Mouse (Mus musculus) liver, embryonic 16.5 days (tissue): ENCODE measurements around the gene Rab3gap1. TPM values are rescaled to one million over a fixed set of nuclear protein-coding genes. Genes with fewer than 3 reads are reported as not detected.
A peak's percentile ranks its signal among the peaks of the same experiment; 100 is the strongest.

Source experiments
- ATAC-seq: fragments of 200-750 bp; cut with Nextera tagmentation; 2 replicates; pipeline ENCODE4 v1.8.0; 2017; ENCODE audit warnings: low read depth, mild to moderate bottlenecking, moderate number of reproducible peaks, moderate library complexity
- H3K27ac ChIP-seq: fragments of 300-500 bp; sonication (generic); 2 replicates; pipeline ENCODE4 v1.5.1; 2014; ENCODE audit warnings: mild to moderate bottlenecking, low read length
- H3K27me3 ChIP-seq: fragments of 300-500 bp; sonication (generic); 2 replicates; pipeline ENCODE4 v1.6.1; 2014; ENCODE audit warnings: low read depth, low read length, mixed read lengths; ENCODE audit not compliant: control insufficient read depth, insufficient read depth
- H3K36me3 ChIP-seq: fragments of 300-500 bp; sonication (generic); 2 replicates; pipeline ENCODE4 v1.6.1; 2014; ENCODE audit warnings: mild to moderate bottlenecking; ENCODE audit not compliant: control insufficient read depth, insufficient read depth
- H3K4me1 ChIP-seq: fragments of 300-500 bp; sonication (generic); 2 replicates; pipeline ENCODE4 v1.6.1; 2014; ENCODE audit warnings: low read depth, low read length, mixed read lengths; ENCODE audit not compliant: control insufficient read depth
- H3K4me2 ChIP-seq: fragments of 300-500 bp; sonication (generic); 2 replicates; pipeline ENCODE4 v1.6.1; 2014; ENCODE audit warnings: low read depth, low read length, mixed read lengths
- H3K4me3 ChIP-seq: fragments of 300-500 bp; sonication (generic); 2 replicates; pipeline ENCODE4 v1.5.1; 2014; ENCODE audit warnings: low read depth, mild to moderate bottlenecking, low read length
- H3K9ac ChIP-seq: fragments of 300-500 bp; sonication (generic); 2 replicates; pipeline ENCODE4 v1.6.1; 2014; ENCODE audit warnings: low read depth, low read length
- H3K9me3 ChIP-seq: fragments of 300-500 bp; sonication (generic); replicated peaks from 2 replicates; pipeline ENCODE4 v1.6.1; 2016; ENCODE audit warnings: low read length; ENCODE audit not compliant: control insufficient read depth
- WGBS: fragments of 180-500 bp; shearing (Covaris S2); extraction: QIAGEN DNeasy Blood & Tissue Kit; methylation state at CpG from one replicate; pipeline ENCODE4 v1.1.7; 2014; ENCODE audit not compliant: insufficient replicate concordance; 5-methylcytosine and 5-hydroxymethylcytosine counted together
- polyA plus RNA-seq: library from polyadenylated mRNA; unstranded; fragments of >200 nt; fragmentation: Nextera tagmentation; extraction: Ambion mirVana; gene quantifications from 2 replicates; pipeline ENCODE4 v1.2.1, GENCODE M21; 2015

Rab3gap1 gene
- polyA plus RNA-seq, 1 experiment from 2014 or later = 9.3 TPM

DNA sequence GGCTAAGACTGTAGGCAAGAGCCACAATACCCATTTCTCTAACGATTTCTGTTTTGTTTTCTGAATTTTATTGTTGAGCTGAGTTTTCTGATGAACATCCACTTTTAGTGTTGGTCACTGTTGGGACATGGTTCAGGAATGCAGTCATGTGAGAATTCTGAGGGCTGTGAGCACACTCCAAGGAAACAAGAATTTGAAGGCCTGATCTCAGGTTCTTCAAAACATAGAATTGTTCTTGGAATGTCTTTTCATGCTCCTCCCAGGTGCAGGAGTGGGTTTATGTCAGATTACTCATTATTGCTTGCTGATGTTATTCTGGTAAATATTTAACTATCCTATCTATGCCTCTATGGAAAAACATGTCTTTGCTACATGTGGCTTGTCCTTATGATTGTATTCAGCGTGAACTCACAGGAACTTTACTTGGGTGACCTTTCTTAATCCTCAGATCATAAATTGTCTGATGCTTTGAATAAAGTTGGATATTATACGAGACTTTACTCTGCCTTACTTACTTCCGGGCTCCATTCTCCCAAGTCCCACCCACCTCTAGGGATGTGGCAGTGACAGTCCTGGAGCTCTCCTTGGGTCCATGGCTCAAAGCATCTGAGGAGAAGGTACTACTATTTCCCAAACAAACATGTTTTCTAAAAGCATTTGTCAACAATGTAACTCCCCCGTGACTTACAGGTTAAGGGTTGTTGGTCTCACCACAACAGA lies 114.9 kb downstream of the Rab3gap1 start:
- H3K9ac ChIP-seq = no peak overlapping the region
- H3K36me3 ChIP-seq = no peaks in the 10 kb centered on the region
- no peak overlapping the region for H3K4me2 ChIP-seq
- ATAC-seq = no peak
- H3K27ac ChIP-seq = no peak overlapping the region
- H3K9me3 ChIP-seq = no peaks in the 10 kb centered on the region
- H3K4me1 ChIP-seq = no peaks in the 10 kb centered on the region
- H3K27me3 ChIP-seq = no peaks in the 10 kb centered on the region
- 71% methylated on average over 5 of the region's 5 CpGs for WGBS
- H3K4me3 ChIP-seq = no peak overlapping the region

GRCm38 (mm10) chr1:127985391-127985790 lies 116.8 kb downstream of the Rab3gap1 start:
- Histone ChIP-seq H3K9me3 (no peaks in the 10 kb centered on the region), H3K36me3 (no peaks in the 10 kb centered on the region), H3K9ac (no peak overlapping the region), H3K4me1 (peaks cover 3% of the 10 kb centered on the region), H3K4me2 (no peak overlapping the region), H3K4me3 (no peak overlapping the region), H3K27me3 (no peaks in the 10 kb centered on the region), H3K27ac (no peak overlapping the region)
- ATAC-seq = no peak
- WGBS = 84% methylated on average over 3 of the region's 3 CpGs

DNA sequence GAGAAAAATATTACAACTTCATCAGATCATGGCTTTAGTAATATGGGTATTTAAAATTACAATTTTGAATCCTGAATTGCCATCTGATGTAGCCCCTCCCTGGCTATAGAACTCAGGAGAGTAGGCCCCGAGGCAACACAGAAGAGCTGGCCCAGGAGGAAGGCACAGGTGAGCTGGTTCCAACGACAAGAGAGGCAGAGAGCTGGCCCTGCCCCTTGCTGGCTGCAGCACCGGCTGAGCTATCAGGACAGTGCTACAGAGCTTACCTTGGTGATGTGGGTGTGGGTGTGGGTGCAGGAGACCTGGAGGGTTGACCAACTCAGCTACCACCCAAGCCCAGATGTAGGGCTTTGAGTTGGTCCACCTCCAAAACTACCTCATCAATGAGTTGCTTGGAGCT lies 119.7 kb downstream of the Rab3gap1 start:
- Histone ChIP-seq H3K4me1 (peaks cover 3% of the 10 kb centered on the region), H3K27me3 (no peaks in the 10 kb centered on the region), H3K36me3 (no peaks in the 10 kb centered on the region), H3K4me2 (no peak overlapping the region), H3K4me3 (no peak overlapping the region), H3K27ac (no peak overlapping the region), H3K9me3 (no peaks in the 10 kb centered on the region), H3K9ac (no peak overlapping the region)
- no peak for ATAC-seq
- WGBS = 62% methylated on average over 3 of the region's 3 CpGs

DNA sequence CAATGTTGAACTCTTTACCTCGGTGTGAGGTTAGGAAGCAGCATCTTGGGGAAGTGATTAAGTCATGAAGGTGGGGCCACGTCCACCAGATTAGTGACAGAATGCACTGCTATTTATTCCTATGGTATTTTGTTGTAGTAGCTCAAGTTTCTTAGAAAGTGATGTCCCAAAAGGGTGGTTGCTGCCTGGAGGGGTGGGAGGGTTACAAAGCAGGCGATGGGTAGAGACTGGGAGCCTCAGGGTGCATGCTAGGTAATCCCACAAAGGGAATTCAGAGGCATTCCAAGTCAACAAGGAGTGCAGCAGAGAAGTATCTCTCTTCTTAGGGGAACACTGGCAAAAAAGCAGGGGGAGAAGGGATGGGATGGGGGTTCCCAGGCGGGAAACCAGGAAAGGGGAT lies 120.8 kb downstream of the Rab3gap1 start:
- Histone ChIP-seq H3K27me3 (no peaks in the 10 kb centered on the region), H3K9me3 (no peaks in the 10 kb centered on the region), H3K27ac (no peak overlapping the region), H3K9ac (no peak overlapping the region), H3K4me1 (peaks cover 3% of the 10 kb centered on the region), H3K4me2 (no peak overlapping the region), H3K4me3 (no peak overlapping the region), H3K36me3 (no peaks in the 10 kb centered on the region)
- no peak for ATAC-seq
- WGBS = 62% methylated on average over 4 of the region's 4 CpGs

GRCm38 (mm10) chr1:127989876-127990731 lies 121.5 kb downstream of the Rab3gap1 start:
- H3K36me3 ChIP-seq = no peaks in the 10 kb centered on the region
- no peak overlapping the region for H3K4me2 ChIP-seq
- H3K4me1 ChIP-seq = peaks cover 3% of the 10 kb centered on the region
- ATAC-seq = peak; percentile 67; the same call in 1 of the 2 replicates
- H3K27me3 ChIP-seq = no peaks in the 10 kb centered on the region
- no peak overlapping the region for H3K9ac ChIP-seq
- no peak overlapping the region for H3K4me3 ChIP-seq
- H3K9me3 ChIP-seq = no peaks in the 10 kb centered on the region
- 61% methylated on average over 9 of the region's 9 CpGs for WGBS
- no peak overlapping the region for H3K27ac ChIP-seq

Other genes with a start within 250 kb of the Rab3gap1 start
- 0.21 and 0.39 TPM in 2 replicates for gene Tmem163, start 189.2 kb upstream of the Rab3gap1 start, polyA plus RNA-seq
- 4.7 and 5.6 TPM in 2 replicates for gene Acmsd, start 139.4 kb upstream of the Rab3gap1 start, polyA plus RNA-seq
- 28.1 and 31.9 TPM in 2 replicates for gene Ccnt2, start 94.6 kb upstream of the Rab3gap1 start, polyA plus RNA-seq
- gene Map3k19, start 13.7 kb upstream of the Rab3gap1 start, polyA plus RNA-seq = not detected in 2 replicates
- 3.4 and 3.7 TPM in 2 replicates for gene Zranb3, start 234.3 kb downstream of the Rab3gap1 start, polyA plus RNA-seq
- 31.5 and 33.1 TPM in 2 replicates for gene R3hdm1, start 234.5 kb downstream of the Rab3gap1 start, polyA plus RNA-seq